Mouse (Mus musculus): ENCODE measurements around the gene Rdh5. TPM values are rescaled to one million over a fixed set of nuclear protein-coding genes. Genes with fewer than 3 reads are reported as not detected.
A peak's percentile ranks its signal among the peaks of the same experiment; 100 is the strongest.

The Rdh5 gene
- polyA plus RNA-seq, 1 experiment: 21.8 TPM

DNA sequence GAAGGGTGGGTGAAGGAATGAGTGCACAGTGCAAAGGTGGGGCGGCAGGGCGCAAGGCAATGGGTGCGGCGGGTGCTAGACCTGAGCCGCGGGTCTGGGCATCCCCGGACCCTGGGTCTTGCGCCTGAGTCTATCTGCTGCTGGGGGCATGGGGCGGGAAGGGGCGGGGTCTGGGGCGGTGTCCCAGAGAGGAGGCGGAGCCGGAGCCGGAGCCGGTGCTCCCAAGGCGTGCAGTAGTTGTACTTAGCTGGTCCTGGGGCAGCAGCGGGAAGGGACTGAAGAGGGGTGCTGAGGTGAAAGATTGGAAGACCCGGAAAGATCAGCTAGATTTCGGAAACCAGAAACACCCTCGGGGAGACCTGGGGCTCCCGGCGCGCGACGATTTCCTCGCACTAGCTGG lies 10.9 kb upstream of the Rdh5 start, which contains the start of gene Itga7:
Gene Itga7 (plus strand): TSS at position 245 of the 400 bp plus-strand sequence.
- DNase-seq: peak; percentile 17
- 4% methylated on average over 26 of the region's 26 CpGs for WGBS
- TF ChIP-seq POLR2A (IDR thresholded peaks at IDR 0.05; ENCODE audit: control insufficient read depth, extremely low read depth, insufficient read depth, low read length, poor library complexity) (no peak), CTCF (IDR thresholded peaks at IDR 0.05; ENCODE audit: borderline replicate concordance, control insufficient read depth, extremely low read depth, insufficient read depth, low read length, poor library complexity) (no peak)
- peaks cover 18% of the 10 kb centered on the region for H3K27me3 ChIP-seq (ENCODE audit: control insufficient read depth, insufficient read depth, low read length)
- peaks cover 6% of the 10 kb centered on the region for H3K4me1 ChIP-seq (replicated peaks; ENCODE audit: control insufficient read depth, insufficient read depth, low read length)
- no peak within 1 kb of the TSS for H3K4me3 ChIP-seq (ENCODE audit: control insufficient read depth, insufficient read depth, low read length)
- H3K36me3 ChIP-seq (ENCODE audit: control insufficient read depth, insufficient read depth, low read length): no peaks in the 10 kb centered on the region
- H3K27ac ChIP-seq (ENCODE audit: control insufficient read depth, insufficient read depth, low read length): no peak within 1 kb of the TSS

DNA sequence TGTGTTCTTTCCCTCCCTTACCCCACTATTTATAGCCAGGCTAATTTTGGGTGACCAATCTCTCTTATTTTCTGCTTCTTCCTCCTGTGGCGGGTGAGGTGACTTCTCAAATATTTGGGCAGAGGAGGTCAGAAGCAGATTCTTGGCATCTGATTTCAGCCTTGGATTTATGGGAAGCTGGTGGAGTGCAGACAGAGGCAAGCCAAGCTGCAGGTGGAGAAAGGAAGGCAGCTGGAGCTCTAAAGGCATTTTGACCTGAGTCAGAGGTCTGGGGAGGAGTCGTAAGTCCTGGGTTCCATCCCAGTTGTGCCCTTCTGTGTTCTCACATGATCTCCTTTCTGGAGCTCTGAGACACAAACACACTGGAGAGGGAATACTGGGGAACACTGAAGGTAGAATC lies 8.8 kb upstream of the Rdh5 start:
- Histone ChIP-seq H3K27ac (ENCODE audit: control insufficient read depth, insufficient read depth, low read length) (no peak overlapping the region), H3K36me3 (ENCODE audit: control insufficient read depth, insufficient read depth, low read length) (no peaks in the 10 kb centered on the region), H3K27me3 (ENCODE audit: control insufficient read depth, insufficient read depth, low read length) (peaks cover 18% of the 10 kb centered on the region), H3K4me1 (replicated peaks; ENCODE audit: control insufficient read depth, insufficient read depth, low read length) (peaks cover 6% of the 10 kb centered on the region), H3K4me3 (ENCODE audit: control insufficient read depth, insufficient read depth, low read length) (no peak overlapping the region)
- TF ChIP-seq POLR2A (IDR thresholded peaks at IDR 0.05; ENCODE audit: control insufficient read depth, extremely low read depth, insufficient read depth, low read length, poor library complexity): no peak
- no peak for TF ChIP-seq CTCF (IDR thresholded peaks at IDR 0.05; ENCODE audit: borderline replicate concordance, control insufficient read depth, extremely low read depth, insufficient read depth, low read length, poor library complexity)
- DNase-seq: no peak
- 59% methylated on average over 2 of the region's 2 CpGs for WGBS

DNA sequence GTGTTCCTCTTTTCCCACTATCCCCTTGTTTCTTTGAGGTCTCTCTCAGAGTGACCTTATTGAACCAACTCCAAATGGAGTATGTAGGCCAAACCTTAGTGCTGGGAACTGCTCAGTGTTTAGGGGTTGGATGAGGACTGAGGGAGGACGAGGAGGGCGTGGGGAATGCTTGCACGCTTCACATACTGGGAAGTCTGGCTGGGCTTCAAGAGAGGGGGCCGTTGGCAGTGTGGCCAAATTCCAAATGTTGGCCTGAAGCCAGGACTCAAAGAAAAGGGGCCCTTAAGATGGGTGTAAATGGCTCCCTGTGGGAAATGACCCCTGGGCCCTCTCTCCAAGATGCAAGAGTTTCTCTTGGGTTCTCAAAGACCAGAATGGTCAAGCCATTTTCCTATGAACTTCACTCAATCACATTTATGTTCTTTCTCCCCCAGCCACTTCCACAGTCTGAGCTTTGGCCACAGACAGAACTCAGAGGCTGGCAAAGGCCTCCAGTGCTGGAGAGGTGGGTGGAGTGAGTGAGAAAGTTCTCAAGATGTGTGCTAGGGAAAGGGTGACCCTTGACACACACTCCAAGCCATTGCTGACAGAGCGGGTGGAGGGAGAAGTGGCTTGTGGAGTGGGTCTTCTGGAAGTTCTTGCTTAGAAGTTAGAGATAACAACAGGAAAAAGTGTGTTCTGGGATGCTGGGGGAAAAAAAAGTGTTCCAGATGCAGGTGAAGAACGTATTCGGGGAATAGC lies 7.1 kb upstream of the Rdh5 start:
- TF ChIP-seq POLR2A (IDR thresholded peaks at IDR 0.05; ENCODE audit: control insufficient read depth, extremely low read depth, insufficient read depth, low read length, poor library complexity) (no peak), CTCF (IDR thresholded peaks at IDR 0.05; ENCODE audit: borderline replicate concordance, control insufficient read depth, extremely low read depth, insufficient read depth, low read length, poor library complexity) (no peak)
- peaks cover 18% of the 10 kb centered on the region for H3K27me3 ChIP-seq (ENCODE audit: control insufficient read depth, insufficient read depth, low read length)
- H3K4me3 ChIP-seq (ENCODE audit: control insufficient read depth, insufficient read depth, low read length): no peak overlapping the region
- no peak overlapping the region for H3K27ac ChIP-seq (ENCODE audit: control insufficient read depth, insufficient read depth, low read length)
- no peaks in the 10 kb centered on the region for H3K36me3 ChIP-seq (ENCODE audit: control insufficient read depth, insufficient read depth, low read length)
- no peak for DNase-seq
- 83% methylated on average over 7 of the region's 7 CpGs for WGBS
- peaks cover 6% of the 10 kb centered on the region for H3K4me1 ChIP-seq (replicated peaks; ENCODE audit: control insufficient read depth, insufficient read depth, low read length)

DNA sequence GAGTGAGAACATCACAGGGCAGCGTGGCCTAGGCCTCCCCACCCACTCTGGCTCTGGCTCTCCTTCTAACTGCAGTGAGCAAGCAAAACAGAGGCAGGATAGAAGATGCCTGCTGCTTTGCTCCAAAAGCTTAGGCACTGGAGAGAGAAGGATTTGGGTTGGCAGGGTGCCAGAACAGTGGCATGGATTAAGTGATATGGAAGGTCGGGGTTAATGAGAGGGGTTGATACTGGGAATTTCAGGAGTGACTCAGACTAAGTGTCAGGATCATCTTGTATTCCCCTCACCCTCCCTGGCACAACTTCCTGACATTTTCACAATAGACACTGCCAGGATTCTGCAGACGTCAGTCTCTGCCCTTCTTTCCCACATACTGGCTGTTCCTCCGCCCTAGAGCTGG lies 5.7 kb upstream of the Rdh5 start:
- peaks cover 6% of the 10 kb centered on the region for H3K4me1 ChIP-seq (replicated peaks; ENCODE audit: control insufficient read depth, insufficient read depth, low read length)
- 78% methylated on average over 4 of the region's 4 CpGs for WGBS
- TF ChIP-seq POLR2A (IDR thresholded peaks at IDR 0.05; ENCODE audit: control insufficient read depth, extremely low read depth, insufficient read depth, low read length, poor library complexity) (no peak), CTCF (IDR thresholded peaks at IDR 0.05; ENCODE audit: borderline replicate concordance, control insufficient read depth, extremely low read depth, insufficient read depth, low read length, poor library complexity) (no peak)
- no peak overlapping the region for H3K27ac ChIP-seq (ENCODE audit: control insufficient read depth, insufficient read depth, low read length)
- H3K4me3 ChIP-seq (ENCODE audit: control insufficient read depth, insufficient read depth, low read length): no peak overlapping the region
- H3K27me3 ChIP-seq (ENCODE audit: control insufficient read depth, insufficient read depth, low read length): peaks cover 4% of the 10 kb centered on the region
- DNase-seq: no peak
- no peaks in the 10 kb centered on the region for H3K36me3 ChIP-seq (ENCODE audit: control insufficient read depth, insufficient read depth, low read length)

DNA sequence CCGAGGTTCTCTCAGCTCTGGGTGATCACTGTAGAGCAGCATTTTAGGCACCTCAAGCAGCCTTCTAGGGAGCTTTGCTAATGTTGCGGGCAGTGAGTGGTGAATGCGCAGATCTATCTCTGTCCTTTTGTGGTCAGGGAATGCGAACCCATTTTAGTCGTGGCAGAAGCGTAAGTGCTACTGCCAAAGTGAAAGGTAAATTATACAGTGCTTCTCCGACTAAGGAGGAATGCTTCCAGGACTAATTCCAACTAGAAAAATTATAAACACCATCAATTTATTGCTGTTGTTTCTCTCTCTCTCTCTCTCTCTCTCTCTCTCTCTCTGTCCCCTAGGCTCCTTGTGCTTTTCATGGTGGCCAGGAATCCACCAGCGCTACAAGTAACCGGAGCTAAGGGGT lies 1.2 kb upstream of the Rdh5 start, which contains the start of gene Bloc1s1:
Gene Bloc1s1 (minus strand): TSS at position 101 of the 400 bp plus-strand sequence.
- DNase-seq: no peak
- H3K4me3 ChIP-seq (ENCODE audit: control insufficient read depth, insufficient read depth, low read length): peak within 1 kb of the TSS; percentile 77
- TF ChIP-seq POLR2A (IDR thresholded peaks at IDR 0.05; ENCODE audit: control insufficient read depth, extremely low read depth, insufficient read depth, low read length, poor library complexity) (no peak), CTCF (IDR thresholded peaks at IDR 0.05; ENCODE audit: borderline replicate concordance, control insufficient read depth, extremely low read depth, insufficient read depth, low read length, poor library complexity) (no peak)
- H3K27me3 ChIP-seq (ENCODE audit: control insufficient read depth, insufficient read depth, low read length): no peaks in the 10 kb centered on the region
- H3K4me1 ChIP-seq (replicated peaks; ENCODE audit: control insufficient read depth, insufficient read depth, low read length): peaks cover 15% of the 10 kb centered on the region
- WGBS: 31% methylated on average over 9 of the region's 9 CpGs
- no peaks in the 10 kb centered on the region for H3K36me3 ChIP-seq (ENCODE audit: control insufficient read depth, insufficient read depth, low read length)
- H3K27ac ChIP-seq (ENCODE audit: control insufficient read depth, insufficient read depth, low read length): no peak within 1 kb of the TSS

DNA sequence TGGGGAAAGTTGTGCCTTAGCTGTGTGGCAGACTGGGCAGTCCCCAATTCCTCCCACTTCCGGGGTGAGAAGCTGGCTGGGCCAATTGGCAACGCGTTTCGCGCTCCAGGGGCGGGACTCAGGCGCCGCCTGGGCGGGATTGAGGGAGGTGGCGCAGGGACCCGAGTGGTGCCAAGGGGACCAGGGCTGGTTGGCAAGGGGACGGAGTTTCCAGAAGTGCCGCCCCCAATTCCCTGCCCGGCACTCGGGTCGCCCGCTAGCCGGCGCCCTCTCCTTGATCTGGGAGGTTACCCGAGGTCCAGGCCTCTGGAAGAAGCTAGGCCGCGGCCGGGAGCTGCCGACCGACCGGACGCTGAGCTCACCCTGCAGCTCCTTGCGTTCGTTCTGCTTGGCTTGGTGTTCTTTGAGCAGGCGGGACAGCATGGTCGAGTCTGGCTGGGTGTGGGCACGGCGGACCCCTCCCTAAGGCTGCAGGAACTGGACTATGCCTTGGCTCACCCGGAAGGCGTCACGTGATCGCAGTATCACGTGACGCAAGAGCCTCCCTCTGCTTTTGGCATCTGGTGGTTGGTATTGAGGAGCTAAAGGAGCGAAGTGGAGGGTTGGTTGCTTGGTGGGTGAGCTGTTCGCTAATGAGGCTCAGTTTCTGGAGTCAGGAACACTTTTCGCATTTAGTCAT lies 464 bp upstream of the Rdh5 start:
- H3K4me1 ChIP-seq (replicated peaks; ENCODE audit: control insufficient read depth, insufficient read depth, low read length): peaks cover 15% of the 10 kb centered on the region
- peak; percentile 96 for DNase-seq
- H3K4me3 ChIP-seq (ENCODE audit: control insufficient read depth, insufficient read depth, low read length): peak overlapping the region; percentile 77
- H3K27me3 ChIP-seq (ENCODE audit: control insufficient read depth, insufficient read depth, low read length): no peaks in the 10 kb centered on the region
- H3K36me3 ChIP-seq (ENCODE audit: control insufficient read depth, insufficient read depth, low read length): no peaks in the 10 kb centered on the region
- peak; percentile 43; the same call in 1 of the 2 replicates for TF ChIP-seq POLR2A (IDR thresholded peaks at IDR 0.05; ENCODE audit: control insufficient read depth, extremely low read depth, insufficient read depth, low read length, poor library complexity)
- 0 out of 2 replicates have a peak, but pooled peaks have one; percentile 16 for TF ChIP-seq CTCF (IDR thresholded peaks at IDR 0.05; ENCODE audit: borderline replicate concordance, control insufficient read depth, extremely low read depth, insufficient read depth, low read length, poor library complexity)
- WGBS: under 1% methylated on average over 42 of the region's 42 CpGs
- no peak overlapping the region for H3K27ac ChIP-seq (ENCODE audit: control insufficient read depth, insufficient read depth, low read length)

Data from thymus, adult 2 months (tissue).